Mouse (Mus musculus): Measurements from ENCODE around the gene Itk. TPM values are rescaled to one million over a fixed set of nuclear protein-coding genes. Genes with fewer than 3 reads are reported as not detected.

Itk gene
- polyA plus RNA-seq, 3 experiments from 2014 or later: 82.4 to 182 (median 158) TPM

DNA sequence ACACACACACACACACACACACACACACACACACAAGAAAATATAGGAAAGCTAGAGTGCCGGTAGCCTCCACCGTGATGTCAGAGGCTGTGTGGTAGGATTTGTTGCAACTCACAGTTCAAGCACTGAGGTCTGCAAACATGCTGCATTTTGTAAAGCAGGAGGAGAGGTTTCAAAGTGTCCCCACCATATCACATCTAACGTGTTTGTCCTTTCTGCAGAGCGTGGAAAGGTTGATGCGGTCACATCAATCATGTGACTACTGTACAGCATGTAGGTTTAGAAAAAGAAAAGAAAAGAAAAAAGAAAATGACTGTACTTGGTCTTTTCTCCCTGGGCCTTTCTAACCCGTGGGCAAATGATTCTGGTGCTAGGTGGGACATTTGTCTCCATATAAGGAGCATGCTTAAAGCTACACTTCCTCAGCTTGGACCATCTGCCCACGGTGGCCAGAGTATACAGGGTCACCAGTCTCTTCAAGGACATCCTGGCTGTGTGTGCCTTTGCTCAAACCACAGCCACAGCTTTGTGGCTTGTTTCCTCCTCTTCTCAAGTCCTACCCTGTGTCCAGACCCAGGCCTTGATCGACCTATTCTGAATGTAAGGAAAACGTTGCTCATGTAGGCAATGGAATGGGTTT lies 83.3 kb downstream of the Itk start:
- ATAC-seq: no peak

DNA sequence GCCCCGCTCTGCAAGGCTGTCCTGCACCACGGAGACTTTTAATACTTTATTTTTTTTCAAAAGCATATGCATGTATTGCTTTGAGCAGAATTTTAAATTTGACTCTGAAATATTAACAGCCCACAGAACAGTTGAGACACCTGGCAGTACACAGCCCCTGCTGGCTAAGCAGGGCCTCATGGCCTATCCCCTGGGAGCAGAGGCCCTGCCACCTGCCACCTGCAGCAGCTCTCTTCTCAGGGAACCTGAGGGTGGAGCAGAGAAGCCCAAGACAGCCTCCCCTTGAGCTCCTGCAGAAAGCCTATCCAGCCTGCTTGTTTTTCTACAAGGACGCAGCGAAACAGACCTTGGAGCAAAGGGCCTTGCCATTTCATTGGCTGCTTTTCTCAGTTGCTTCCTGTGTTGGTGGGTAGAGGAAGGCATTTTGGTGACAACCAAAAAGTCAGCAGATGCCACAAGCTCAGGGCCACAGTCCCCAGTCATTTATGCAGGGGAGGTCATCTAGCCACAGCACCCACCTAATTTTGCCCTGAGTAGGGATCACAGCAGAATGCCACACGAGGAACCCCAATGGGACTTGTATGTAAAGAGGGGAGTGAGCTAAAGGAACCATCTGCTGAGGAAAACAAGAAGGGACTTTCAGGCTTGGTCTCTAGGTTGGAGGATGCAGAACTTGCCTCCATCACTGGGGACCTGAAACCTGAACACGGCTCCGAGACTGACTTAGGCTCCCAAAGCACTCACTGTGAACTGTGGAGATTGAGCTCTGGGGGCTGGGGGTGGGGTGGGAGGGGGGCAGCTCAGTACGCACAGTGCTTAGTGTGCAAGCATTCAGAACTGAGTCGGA lies 84.2 kb downstream of the Itk start:
- peak; percentile 37 for ATAC-seq

GRCm38 (mm10) chr11:46304093-46304492 lies 85.2 kb downstream of the Itk start:
- ATAC-seq: no peak

- no peak for ATAC-seq
These were observed 86.8 kb downstream of the Itk start for GRCm38 (mm10) chr11:46302471-46302870.

- ATAC-seq: no peak
These were observed 87.6 kb downstream of the Itk start for GRCm38 (mm10) chr11:46301579-46302248.

GRCm38 (mm10) chr11:46299901-46300300 lies 89.4 kb downstream of the Itk start:
- ATAC-seq: no peak

- ATAC-seq: no peak
These were observed 90.2 kb downstream of the Itk start for GRCm38 (mm10) chr11:46298889-46299785.

DNA sequence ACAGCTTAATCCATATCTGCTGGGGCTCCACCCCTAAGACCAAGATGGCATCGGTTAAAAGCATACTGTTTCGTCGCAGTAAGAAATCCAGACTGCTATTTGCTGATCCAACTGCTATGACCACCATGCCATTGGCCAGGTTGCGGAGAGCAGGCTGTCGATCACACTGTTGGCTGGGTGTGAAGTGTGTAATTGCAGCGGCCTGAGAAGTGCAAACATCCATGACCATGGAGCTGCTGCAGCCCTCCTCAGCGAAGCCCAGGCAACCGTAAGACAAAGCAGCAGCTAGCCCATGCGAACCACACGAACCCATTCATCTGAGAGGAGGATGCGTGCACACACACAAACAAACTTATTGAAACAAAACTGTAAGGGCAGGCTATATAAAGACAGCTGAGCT lies 94.9 kb downstream of the Itk start:
- no peak for ATAC-seq

- ATAC-seq: no peak
These were observed 95.8 kb downstream of the Itk start for GRCm38 (mm10) chr11:46293491-46293890.

- ATAC-seq: no peak
These were observed 98.3 kb downstream of the Itk start for GRCm38 (mm10) chr11:46290988-46291405.

- ATAC-seq: no peak
These were observed 99.8 kb downstream of the Itk start for GRCm38 (mm10) chr11:46289561-46289960.

GRCm38 (mm10) chr11:46289022-46289421 lies 100.3 kb downstream of the Itk start:
- ATAC-seq: no peak

DNA sequence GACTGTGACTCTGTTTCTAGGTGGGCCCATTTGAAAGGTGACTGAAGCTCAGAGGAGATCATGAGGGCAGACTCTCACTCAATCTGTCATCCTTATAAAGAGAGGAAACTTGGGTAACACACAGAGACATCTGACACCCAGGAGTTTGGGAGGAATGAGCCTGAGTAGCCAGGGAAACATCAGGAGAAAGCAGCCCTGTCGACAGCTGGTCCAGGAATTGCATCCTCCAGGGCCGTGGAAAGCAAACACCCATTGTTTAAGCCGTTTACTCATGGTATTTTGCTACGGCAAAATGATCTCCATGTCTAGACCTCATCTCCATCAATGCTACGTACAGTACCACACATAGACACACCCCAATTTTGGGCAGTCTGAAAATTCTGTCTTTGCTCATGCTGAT lies 101.2 kb downstream of the Itk start:
- no peak for ATAC-seq

DNA sequence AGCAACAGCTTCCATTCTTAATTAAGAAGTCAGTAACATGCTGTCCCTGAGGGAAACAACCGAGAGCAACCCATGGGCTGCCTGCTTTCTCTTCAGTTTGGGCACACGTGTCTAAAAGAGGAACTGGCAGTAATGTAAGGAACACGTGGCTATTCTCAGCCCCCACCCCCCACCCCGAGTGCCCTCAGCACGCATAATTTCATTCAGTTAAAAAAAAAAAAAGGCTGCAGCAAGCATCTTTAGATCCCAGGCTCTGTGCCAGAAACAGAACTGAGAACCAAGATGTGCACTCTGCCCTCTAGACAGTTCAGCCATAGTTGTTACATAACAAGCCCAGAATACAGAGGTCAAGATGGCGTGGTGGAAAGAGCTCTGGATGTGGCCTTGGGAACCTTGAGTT lies 102.5 kb downstream of the Itk start:
- no peak for ATAC-seq

- ATAC-seq: no peak
These were observed 105.5 kb downstream of the Itk start for GRCm38 (mm10) chr11:46283800-46284199.

- ATAC-seq: no peak
These were observed 106.7 kb downstream of the Itk start for GRCm38 (mm10) chr11:46282612-46283011.

- ATAC-seq: no peak
These were observed 110.6 kb downstream of the Itk start for GRCm38 (mm10) chr11:46278709-46279108.

GRCm38 (mm10) chr11:46278140-46278539 lies 111.2 kb downstream of the Itk start:
- no peak for ATAC-seq

- no peak for ATAC-seq
These were observed 112.5 kb downstream of the Itk start for GRCm38 (mm10) chr11:46276778-46277177.

- ATAC-seq: no peak
These were observed 113.1 kb downstream of the Itk start for GRCm38 (mm10) chr11:46276168-46276567.

DNA sequence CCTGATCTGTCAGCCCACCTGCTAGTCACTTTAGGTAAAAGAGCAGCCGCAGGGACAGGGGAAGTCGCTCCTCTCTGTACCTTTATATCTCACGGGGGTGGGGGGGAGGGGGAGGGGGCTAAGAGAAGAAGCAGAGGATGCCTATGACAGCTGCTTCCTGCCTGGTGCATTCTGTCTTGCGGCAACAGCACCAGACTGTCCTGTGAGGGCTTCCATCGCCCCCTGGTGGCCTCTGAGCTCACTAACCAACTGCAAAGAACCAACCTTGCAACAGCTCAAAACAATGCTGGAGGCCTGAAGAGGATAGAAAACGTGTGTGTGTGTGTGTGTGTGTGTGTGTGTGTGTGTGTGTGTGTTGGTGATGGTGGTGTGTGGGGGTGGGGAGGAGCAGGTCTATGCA lies 114.0 kb downstream of the Itk start:
- peak; percentile 96 for ATAC-seq
